Mouse (Mus musculus): Measurements from ENCODE around the gene Gm9611. TPM values are rescaled to one million over a fixed set of nuclear protein-coding genes. Genes with fewer than 3 reads are reported as not detected.

Gene Gm9611
- not detected in 2 replicates for polyA plus RNA-seq (2012; rRNA removed)

GRCm38 (mm10) chr14:42297258-42297657 is at the start of gene Gm9611:
TSS of gene Gm9611 (minus strand) at chr14:42297358.

GRCm38 (mm10) chr14:42309910-42310309 is 12.8 kb upstream of the Gm9611 start, which contains the start of gene Gm7995:
TSS of gene Gm7995 (plus strand) at chr14:42310210.

GRCm38 (mm10) chr14:42259948-42260347 is 37.2 kb downstream of the Gm9611 start, which contains the start of gene Gm17026:
TSS of gene Gm17026 (minus strand) at chr14:42260048.

Other genes starting within 250 kb of the Gm9611 start
- not detected in 2 replicates for gene Gm7951, start 180.0 kb downstream of the Gm9611 start, polyA plus RNA-seq (2012; rRNA removed)
- not detected in 2 replicates for gene Gm17027, start 134.7 kb downstream of the Gm9611 start, polyA plus RNA-seq (2012; rRNA removed)
- gene Gm3573, start 106.6 kb downstream of the Gm9611 start, polyA plus RNA-seq (2012; rRNA removed) = not detected in 2 replicates
- not detected in 2 replicates for gene Gm17026, start 37.3 kb downstream of the Gm9611 start, polyA plus RNA-seq (2012; rRNA removed)
- gene Gm7995, start 12.9 kb upstream of the Gm9611 start, polyA plus RNA-seq (2012; rRNA removed) = not detected in 2 replicates
- gene Gm8005, start 142.3 kb upstream of the Gm9611 start, polyA plus RNA-seq (2012; rRNA removed) = not detected in 2 replicates
- gene Gm8011, start 166.5 kb upstream of the Gm9611 start, polyA plus RNA-seq (2012; rRNA removed) = not detected in 2 replicates
- gene Gm8020, start 205.0 kb upstream of the Gm9611 start, polyA plus RNA-seq (2012; rRNA removed) = not detected in 2 replicates
- not detected in 2 replicates for gene Gm8024, start 226.9 kb upstream of the Gm9611 start, polyA plus RNA-seq (2012; rRNA removed)

Measured in liver, embryonic 18 days (tissue).